In the genomic region with DNA sequence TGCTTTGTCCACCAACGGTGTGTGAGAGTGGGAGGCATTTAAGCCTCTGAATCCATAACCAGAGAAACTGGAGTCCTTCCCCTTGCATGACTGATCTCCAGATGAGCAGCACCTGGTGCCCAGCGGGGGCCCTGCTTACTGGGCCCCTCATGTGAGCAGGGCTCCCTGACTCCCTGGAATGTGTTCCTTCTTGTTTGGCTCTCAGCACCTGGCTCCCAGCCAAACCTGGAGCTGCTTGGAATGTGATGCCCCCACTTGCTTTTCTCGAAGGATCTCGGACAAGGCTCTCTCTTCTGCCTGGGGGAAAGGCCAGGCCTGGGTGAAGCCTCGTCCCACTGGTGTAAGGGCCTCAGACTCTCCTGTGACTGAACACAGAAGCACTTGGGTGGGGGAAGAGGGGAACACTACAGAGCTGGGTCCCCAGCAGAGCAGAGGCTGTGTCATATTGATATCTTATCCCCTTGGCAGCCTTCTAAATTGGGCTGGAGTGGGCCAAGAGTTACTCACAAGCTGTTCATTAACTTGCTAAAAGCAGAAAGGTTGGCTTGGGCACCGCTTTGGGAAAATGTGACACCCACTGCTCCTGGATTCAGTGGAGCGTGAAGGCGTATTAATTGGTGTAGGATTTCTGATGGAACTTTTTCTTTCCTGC, we compare ENCODE assay signal across 9 mouse cellular contexts. TPM values are rescaled to one million over a fixed set of nuclear protein-coding genes. Genes with fewer than 3 reads are reported as not detected.
A peak's percentile ranks its signal among the peaks of the same experiment; 100 is the strongest.
DNase-seq lines count a peak whose midpoint lies in the region; ATAC-seq and TF ChIP-seq lines count a peak whose summit lies in the region.
"Had no signal": no experiment of that assay in that cellular context is flagged by ENCODE, and none has a peak within 500 bp of the region (broad histone marks: within the 10 kb centered on the region; RNA-seq: fewer than 3 reads in every experiment).

No protein-coding gene starts in this region.

- peak; percentile 42; the same call in 1 of the 2 replicates for ATAC-seq in forebrain, embryonic 14.5 days
- ATAC-seq in hindbrain, postnatal 0 days, result peak; percentile 27; the same call in 1 of the 2 replicates
- ATAC-seq in liver, postnatal 0 days, result no peak

- peak overlapping the region; percentile 67 for H3K27ac ChIP-seq in forebrain, embryonic 14.5 days (ENCODE audit: low read depth, low read length)
- peak overlapping the region; percentile 59; the same call in 1 of the 2 replicates for H3K27ac ChIP-seq in hindbrain, postnatal 0 days
- no peak overlapping the region for H3K27ac ChIP-seq in liver, postnatal 0 days (ENCODE audit: low read depth)
- H3K27ac ChIP-seq: liver, embryonic 14.5 days had no signal

- no peaks in the 10 kb centered on the region for H3K27me3 ChIP-seq in forebrain, embryonic 14.5 days (replicated peaks; ENCODE audit: control insufficient read depth, insufficient read depth, low read length)
- H3K27me3 ChIP-seq in hindbrain, postnatal 0 days (ENCODE audit: insufficient read depth, low read length), result no peaks in the 10 kb centered on the region
- H3K27me3 ChIP-seq in liver, postnatal 0 days (ENCODE audit: insufficient read depth, low read length), result peaks cover 36% of the 10 kb centered on the region

- TF ChIP-seq EP300 in liver, postnatal 0 days (IDR thresholded peaks at IDR 0.05; ENCODE audit: low read depth), result no peak

- H3K4me2 ChIP-seq in forebrain, embryonic 14.5 days (ENCODE audit: low read length), result no peak overlapping the region
- peak overlapping the region; percentile 50; the same call in 1 of the 2 replicates for H3K4me2 ChIP-seq in hindbrain, postnatal 0 days (ENCODE audit: low read depth, low read length)
- no peak overlapping the region for H3K4me2 ChIP-seq in liver, postnatal 0 days (ENCODE audit: low read depth, low read length)

- H3K4me3 ChIP-seq in forebrain, embryonic 14.5 days (ENCODE audit: low read depth, low read length), result no peak overlapping the region
- H3K4me3 ChIP-seq in hindbrain, postnatal 0 days (ENCODE audit: low read length), result no peak overlapping the region
- H3K4me3 ChIP-seq in liver, postnatal 0 days (ENCODE audit: low read depth, low read length), result no peak overlapping the region

- peaks cover 11% of the 10 kb centered on the region for H3K4me1 ChIP-seq in forebrain, embryonic 14.5 days (ENCODE audit: control insufficient read depth, insufficient read depth, low read length)
- H3K4me1 ChIP-seq in hindbrain, postnatal 0 days (ENCODE audit: insufficient read depth, low read length), result no peaks in the 10 kb centered on the region
- no peaks in the 10 kb centered on the region for H3K4me1 ChIP-seq in liver, postnatal 0 days (ENCODE audit: insufficient read depth)

- peak; percentile 14 for DNase-seq in ovary, adult 18-20 months (ENCODE audit: low spot score)
- no peak for DNase-seq in ovary, postnatal 10 days (ENCODE audit: low spot score)
- DNase-seq in forebrain, embryonic 14.5 days (ENCODE audit: low spot score), result peak; percentile 69
- DNase-seq in hindbrain, postnatal 0 days (ENCODE audit: low spot score), result no peak
- peak; percentile 12 for DNase-seq in left cerebral cortex, adult 11 months (ENCODE audit: low spot score)
- DNase-seq in mesoderm, embryonic 11.5 days (ENCODE audit: low read depth, low spot score), result peak; percentile 46
- DNase-seq in thymus, postnatal 0 days (ENCODE audit: low spot score), result no peak
- no peak for DNase-seq in liver, postnatal 0 days

- no peak overlapping the region for H3K9ac ChIP-seq in forebrain, embryonic 14.5 days (ENCODE audit: low read length)
- H3K9ac ChIP-seq in hindbrain, postnatal 0 days (replicated peaks; ENCODE audit: low read length), result 0 out of 2 replicates have a peak overlapping the region, but pooled peaks have one; percentile 48
- no peak overlapping the region for H3K9ac ChIP-seq in liver, postnatal 0 days (replicated peaks)
- H3K9ac ChIP-seq: liver, embryonic 14.5 days had no signal

- no peaks in the 10 kb centered on the region for H3K36me3 ChIP-seq in forebrain, embryonic 14.5 days (ENCODE audit: control insufficient read depth, insufficient read depth, low read length)
- no peaks in the 10 kb centered on the region for H3K36me3 ChIP-seq in hindbrain, postnatal 0 days (ENCODE audit: insufficient read depth, low read length)
- H3K36me3 ChIP-seq in liver, postnatal 0 days (replicated peaks; ENCODE audit: insufficient read depth, low read length), result no peaks in the 10 kb centered on the region

- TF ChIP-seq CTCF in hindbrain, postnatal 0 days (IDR thresholded peaks at IDR 0.05; ENCODE audit: low read depth), result no peak
- no peak for TF ChIP-seq CTCF in liver, postnatal 0 days (IDR thresholded peaks at IDR 0.05; ENCODE audit: low read depth)

- 31% methylated on average over 8 of the region's 8 CpGs for WGBS in forebrain, embryonic 14.5 days
- WGBS in hindbrain, postnatal 0 days, result 41% methylated on average over 8 of the region's 8 CpGs
- WGBS in liver, postnatal 0 days (ENCODE audit: insufficient replicate concordance), result 71% methylated on average over 8 of the region's 8 CpGs

- H3K9me3 ChIP-seq in forebrain, embryonic 14.5 days (replicated peaks; ENCODE audit: control insufficient read depth, low read length), result no peaks in the 10 kb centered on the region
- H3K9me3 ChIP-seq in hindbrain, postnatal 0 days (ENCODE audit: low read length), result no peaks in the 10 kb centered on the region
- H3K9me3 ChIP-seq in liver, postnatal 0 days (ENCODE audit: low read length), result no peaks in the 10 kb centered on the region

RNA-seq across cellular contexts. Expression of a gene that starts 26.6 kb away (rescaled TPM):
- 12.3 and 12.7 TPM in 2 replicates for polyA plus RNA-seq in forebrain, embryonic 14.5 days (2014; fragmentation: Nextera tagmentation; extraction: Ambion mirVana)
- 2.4 and 8.2 TPM in 2 replicates for total RNA-seq in hindbrain, postnatal 0 days (2014; rRNA removed)
- polyA plus RNA-seq in hindbrain, postnatal 0 days (2015; fragmentation: Nextera tagmentation; extraction: Ambion mirVana), result 4.3 and 5.6 TPM in 2 replicates
- 6.6 and 8.6 TPM in 2 replicates for polyA plus RNA-seq in thymus, postnatal 0 days (2015; fragmentation: Nextera tagmentation; extraction: Ambion mirVana)
- polyA plus RNA-seq in liver, postnatal 0 days (2015; fragmentation: Nextera tagmentation; extraction: Ambion mirVana), result 1.6 and 2.1 TPM in 2 replicates

RNA-seq across cellular contexts. Expression of a gene that starts 26.8 kb away (rescaled TPM):
- 18.8 and 21.9 TPM in 2 replicates for polyA plus RNA-seq in forebrain, embryonic 14.5 days (2014; fragmentation: Nextera tagmentation; extraction: Ambion mirVana)
- 25.0 and 46.3 TPM in 2 replicates for total RNA-seq in hindbrain, postnatal 0 days (2014; rRNA removed)
- 14.4 and 15.4 TPM in 2 replicates for polyA plus RNA-seq in hindbrain, postnatal 0 days (2015; fragmentation: Nextera tagmentation; extraction: Ambion mirVana)
- 3.4 and 4.3 TPM in 2 replicates for polyA plus RNA-seq in thymus, postnatal 0 days (2015; fragmentation: Nextera tagmentation; extraction: Ambion mirVana)
- polyA plus RNA-seq in liver, postnatal 0 days (2015; fragmentation: Nextera tagmentation; extraction: Ambion mirVana), result 2.7 and 2.9 TPM in 2 replicates

RNA-seq across cellular contexts. Expression of a gene that starts 44.0 kb away (rescaled TPM):
- 2.8 and 3.5 TPM in 2 replicates for polyA plus RNA-seq in forebrain, embryonic 14.5 days (2014; fragmentation: Nextera tagmentation; extraction: Ambion mirVana)
- total RNA-seq in hindbrain, postnatal 0 days (2014; rRNA removed), result 5.0 and 11.2 TPM in 2 replicates
- polyA plus RNA-seq in hindbrain, postnatal 0 days (2015; fragmentation: Nextera tagmentation; extraction: Ambion mirVana), result 2.9 and 4.0 TPM in 2 replicates
- 0.20 and 0.41 TPM in 2 replicates for polyA plus RNA-seq in thymus, postnatal 0 days (2015; fragmentation: Nextera tagmentation; extraction: Ambion mirVana)
- polyA plus RNA-seq in liver, postnatal 0 days (2015; fragmentation: Nextera tagmentation; extraction: Ambion mirVana), result 0.21 and 0.22 TPM in 2 replicates

Comparison
In these comparisons a context has a peak if more than half of its experiments do, and no peak if none do; other contexts are left out.
1. DNase-seq: peak in ovary, adult 18-20 months (single experiment), forebrain, embryonic 14.5 days (single experiment), left cerebral cortex, adult 11 months (single experiment) and mesoderm, embryonic 11.5 days (single experiment); none in ovary, postnatal 10 days (single experiment), hindbrain, postnatal 0 days (single experiment), thymus, postnatal 0 days (single experiment) and liver, postnatal 0 days (single experiment).